Mouse (Mus musculus) gonadal fat pad, adult 2 months (tissue): ENCODE results near the gene Manea. TPM values are rescaled to one million over a fixed set of nuclear protein-coding genes. Genes with fewer than 3 reads are reported as not detected.
"Not testable (repeated sequence)": the region's sequence is repeated elsewhere in the genome, so short reads cannot be mapped to it uniquely, and the experiment has no call there.

Experiments used
- DNase-seq: peaks from one replicate; pipeline ENCODE4 v3.0.0-alpha.2; 2012; ENCODE audit warnings: low read depth
- polyA plus RNA-seq: library from polyadenylated mRNA; depleted of rRNA; stranded (reverse); fragments of >200 nt; gene quantifications from 2 replicates; pipeline ENCODE4 v1.2.3, GENCODE M21; 2012; rRNA removed

The Manea gene
- 5.8 and 8.5 TPM in 2 replicates for polyA plus RNA-seq

- DNase-seq, result peak; percentile 22
Observed at GRCm38 (mm10) chr4:26346443-26347106, at the start of gene Manea. Manea (minus strand) TSS chr4:26346891.

- no peak for DNase-seq
Observed at GRCm38 (mm10) chr4:26354616-26355015, 7.9 kb upstream of the Manea start.

- no peak for DNase-seq
Observed at GRCm38 (mm10) chr4:26353643-26354231, 7.0 kb upstream of the Manea start.

- no peak for DNase-seq
Observed at GRCm38 (mm10) chr4:26347239-26347638, 548 bp upstream of the Manea start.

GRCm38 (mm10) chr4:26345741-26346442 lies 799 bp downstream of the Manea start:
- no peak for DNase-seq

GRCm38 (mm10) chr4:26345080-26345479 lies 1.6 kb downstream of the Manea start:
- no peak for DNase-seq

- DNase-seq, result no peak
Observed at GRCm38 (mm10) chr4:26342346-26342745, 4.3 kb downstream of the Manea start.

- DNase-seq, result no peak
Observed at GRCm38 (mm10) chr4:26338604-26339003, 8.1 kb downstream of the Manea start.

GRCm38 (mm10) chr4:26336563-26336962 lies 10.1 kb downstream of the Manea start:
- DNase-seq, result no peak

- not testable (repeated sequence) for DNase-seq
Observed at GRCm38 (mm10) chr4:26304731-26305130, 42.0 kb downstream of the Manea start.

GRCm38 (mm10) chr4:26277112-26277716 lies 69.5 kb downstream of the Manea start:
- DNase-seq, result no peak

GRCm38 (mm10) chr4:26276264-26276663 lies 70.4 kb downstream of the Manea start:
- no peak for DNase-seq

- no peak for DNase-seq
Observed at GRCm38 (mm10) chr4:26275769-26276168, 70.9 kb downstream of the Manea start.
